Mouse (Mus musculus) midbrain, embryonic 14.5 days (tissue): Measurements from ENCODE around the gene Nudt6. TPM values are rescaled to one million over a fixed set of nuclear protein-coding genes. Genes with fewer than 3 reads are reported as not detected.

ENCODE experiments used
- ATAC-seq: fragments of 200-750 bp; cut with Nextera tagmentation; 2 replicates; pipeline ENCODE4 v1.8.0; 2017; ENCODE audit warnings: moderate number of reproducible peaks, moderate library complexity; ENCODE audit not compliant: low FRiP score, low TSS enrichment
- DNase-seq: peaks from one replicate; pipeline ENCODE4 v3.0.0-alpha.2; 2015
- H3K27ac ChIP-seq: fragments of 300-500 bp; sonication (generic); replicated peaks from 2 replicates; pipeline ENCODE4 v1.5.1; 2014; ENCODE audit warnings: mild to moderate bottlenecking, low read depth, low read length, moderate library complexity
- H3K27me3 ChIP-seq: fragments of 300-500 bp; sonication (generic); 2 replicates; pipeline ENCODE4 v1.6.1; 2014; ENCODE audit warnings: low read length, control low read depth, mixed read lengths; ENCODE audit not compliant: control insufficient read depth, insufficient read depth
- H3K36me3 ChIP-seq: fragments of 300-500 bp; sonication (generic); 2 replicates; pipeline ENCODE4 v1.6.1; 2014; ENCODE audit warnings: low read length, control low read depth; ENCODE audit not compliant: control insufficient read depth, insufficient read depth
- H3K4me1 ChIP-seq: fragments of 300-500 bp; sonication (generic); 2 replicates; pipeline ENCODE4 v1.6.1; 2014; ENCODE audit warnings: mild to moderate bottlenecking, antibody characterized with exemption, low read length, control low read depth; ENCODE audit not compliant: control insufficient read depth, insufficient read depth
- H3K4me2 ChIP-seq: fragments of 300-500 bp; sonication (generic); 2 replicates; pipeline ENCODE4 v1.6.1; 2014; ENCODE audit warnings: mild to moderate bottlenecking, low read length, moderate library complexity
- H3K4me3 ChIP-seq: fragments of 300-500 bp; sonication (generic); replicated peaks from 2 replicates; pipeline ENCODE4 v1.5.1; 2014; ENCODE audit warnings: low read depth, low read length
- H3K9ac ChIP-seq: fragments of 300-500 bp; sonication (generic); replicated peaks from 2 replicates; pipeline ENCODE4 v1.6.1; 2014; ENCODE audit warnings: mild to moderate bottlenecking, low read length, moderate library complexity
- H3K9me3 ChIP-seq: fragments of 300-500 bp; sonication (generic); 2 replicates; pipeline ENCODE4 v1.6.1; 2016; ENCODE audit warnings: low read length, control low read depth, mixed read lengths; ENCODE audit not compliant: control insufficient read depth
- whole genome bisulfite sequencing: fragments of 180-500 bp; shearing (Covaris S2); extraction: QIAGEN DNeasy Blood & Tissue Kit; methylation state at CpG from one replicate; pipeline ENCODE4 v1.1.7; 2014; 5-methylcytosine and 5-hydroxymethylcytosine counted together
- polyA plus RNA-seq: library from polyadenylated mRNA; unstranded; fragments of >200 nt; fragmentation: Nextera tagmentation; extraction: Ambion mirVana; gene quantifications from 2 replicates; pipeline ENCODE4 v1.2.1, GENCODE M21; 2014

The Nudt6 gene
- polyA plus RNA-seq, 1 experiment from 2014 or later: 5.2 TPM

DNA sequence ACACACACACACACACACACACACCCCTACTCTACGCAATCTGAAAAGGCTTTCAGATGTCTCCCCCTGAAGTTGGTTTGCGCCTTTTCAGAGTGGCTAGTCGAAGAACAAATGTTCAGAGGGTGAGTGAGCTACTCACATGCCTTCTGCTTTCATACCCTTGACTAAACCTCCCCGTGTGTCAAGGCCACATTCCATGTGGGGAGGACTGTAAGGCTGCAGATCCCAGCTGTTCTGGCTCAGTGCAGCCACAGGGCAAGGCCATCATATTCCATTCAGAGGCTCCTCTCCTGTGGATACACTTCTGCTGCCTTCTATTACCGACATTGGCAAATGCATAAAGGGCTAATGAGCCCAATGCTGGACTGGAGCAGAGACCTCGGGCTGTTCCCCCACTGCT is 41.6 kb downstream of the Nudt6 start:
- no peak overlapping the region for H3K4me3 ChIP-seq
- WGBS: 80% methylated on average over 6 of the region's 6 CpGs
- H3K9me3 ChIP-seq: no peaks in the 10 kb centered on the region
- no peak for ATAC-seq
- H3K9ac ChIP-seq: no peak overlapping the region
- H3K4me1 ChIP-seq: no peaks in the 10 kb centered on the region
- H3K27ac ChIP-seq: no peak overlapping the region
- H3K27me3 ChIP-seq: no peaks in the 10 kb centered on the region
- no peak overlapping the region for H3K4me2 ChIP-seq
- no peak for DNase-seq
- no peaks in the 10 kb centered on the region for H3K36me3 ChIP-seq

GRCm38 (mm10) chr3:37377926-37378325 is 42.1 kb downstream of the Nudt6 start:
- Histone ChIP-seq H3K4me2 (no peak overlapping the region), H3K27me3 (no peaks in the 10 kb centered on the region), H3K36me3 (no peaks in the 10 kb centered on the region), H3K9ac (no peak overlapping the region), H3K9me3 (no peaks in the 10 kb centered on the region), H3K4me1 (no peaks in the 10 kb centered on the region), H3K27ac (no peak overlapping the region), H3K4me3 (no peak overlapping the region)
- DNase-seq (no peak), ATAC-seq (0 out of 2 replicates have a peak, but pooled peaks have one; percentile 12)
- WGBS: 74% methylated on average over 6 of the region's 6 CpGs

- 91% methylated on average over 11 of the region's 11 CpGs for WGBS
Measured at GRCm38 (mm10) chr3:37373712-37374111, 46.3 kb downstream of the Nudt6 start.

GRCm38 (mm10) chr3:37370407-37370806 is 49.6 kb downstream of the Nudt6 start:
- ATAC-seq (no peak), DNase-seq (no peak)
- Histone ChIP-seq H3K4me1 (no peaks in the 10 kb centered on the region), H3K9ac (no peak overlapping the region), H3K36me3 (no peaks in the 10 kb centered on the region), H3K4me2 (no peak overlapping the region), H3K9me3 (no peaks in the 10 kb centered on the region), H3K27ac (no peak overlapping the region), H3K4me3 (no peak overlapping the region), H3K27me3 (no peaks in the 10 kb centered on the region)
- WGBS: 85% methylated on average over 4 of the region's 4 CpGs

More at GRCm38 (mm10) chr3:37373712-37374111, 46.3 kb downstream of the Nudt6 start:
- H3K4me2 ChIP-seq: no peak overlapping the region
- no peak for ATAC-seq
- no peak for DNase-seq
- no peaks in the 10 kb centered on the region for H3K9me3 ChIP-seq
- no peaks in the 10 kb centered on the region for H3K27me3 ChIP-seq
- H3K36me3 ChIP-seq: no peaks in the 10 kb centered on the region
- no peak overlapping the region for H3K4me3 ChIP-seq
- H3K27ac ChIP-seq: no peak overlapping the region
- H3K4me1 ChIP-seq: no peaks in the 10 kb centered on the region
- no peak overlapping the region for H3K9ac ChIP-seq

- Histone ChIP-seq H3K27me3 (no peaks in the 10 kb centered on the region), H3K36me3 (no peaks in the 10 kb centered on the region), H3K9me3 (no peaks in the 10 kb centered on the region), H3K4me1 (no peaks in the 10 kb centered on the region), H3K9ac (no peak overlapping the region), H3K27ac (no peak overlapping the region), H3K4me2 (no peak overlapping the region), H3K4me3 (no peak overlapping the region)
- no peak for ATAC-seq
- no peak for DNase-seq
- WGBS: 67% methylated on average over 4 of the region's 4 CpGs
Measured at GRCm38 (mm10) chr3:37366381-37367053, 53.5 kb downstream of the Nudt6 start.

DNA sequence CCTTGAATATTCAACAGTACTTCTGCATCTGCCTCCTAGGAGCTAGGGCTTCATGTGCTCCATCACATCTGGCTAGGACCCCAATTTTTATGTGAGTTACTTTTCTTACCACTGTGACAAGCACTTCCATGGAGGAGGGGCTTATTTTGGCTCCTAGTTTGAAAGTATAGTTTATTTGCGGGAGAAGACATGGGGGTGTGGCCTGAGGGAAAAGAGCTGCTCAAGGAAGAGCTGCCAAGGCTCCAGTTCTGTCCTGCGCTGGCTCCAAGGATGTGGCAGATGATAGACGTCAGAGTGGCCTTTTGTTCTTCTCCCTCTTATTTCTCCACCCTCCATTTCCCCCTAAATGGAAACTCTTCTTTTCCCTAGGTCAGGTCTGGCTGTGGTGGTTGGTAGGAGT is 54.0 kb downstream of the Nudt6 start:
- Histone ChIP-seq H3K4me2 (no peak overlapping the region), H3K9ac (no peak overlapping the region), H3K27me3 (no peaks in the 10 kb centered on the region), H3K36me3 (no peaks in the 10 kb centered on the region), H3K4me3 (no peak overlapping the region), H3K4me1 (no peaks in the 10 kb centered on the region), H3K27ac (no peak overlapping the region), H3K9me3 (no peaks in the 10 kb centered on the region)
- WGBS: 64% methylated on average over 3 of the region's 3 CpGs
- no peak for ATAC-seq
- DNase-seq: no peak

DNA sequence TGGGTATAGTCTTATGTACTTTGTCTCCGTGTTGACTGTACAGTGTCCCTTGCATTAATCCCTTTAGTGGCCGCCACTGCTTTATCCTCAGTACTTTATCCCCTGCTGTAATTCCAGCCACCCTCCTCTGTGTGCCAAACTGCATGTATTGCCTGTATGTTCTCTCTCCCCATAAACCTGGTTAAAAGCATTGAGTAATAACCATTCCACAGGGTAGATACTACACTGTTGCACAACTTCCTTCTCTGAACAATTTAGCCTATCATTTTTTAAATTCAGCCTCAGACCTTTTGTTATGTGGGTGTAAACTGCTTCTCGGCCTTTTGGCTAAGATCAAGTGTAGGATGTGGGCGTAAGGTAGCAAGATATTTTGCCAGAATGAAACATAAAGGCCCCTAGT is 54.9 kb downstream of the Nudt6 start:
- Histone ChIP-seq H3K4me3 (no peak overlapping the region), H3K9me3 (no peaks in the 10 kb centered on the region), H3K27me3 (no peaks in the 10 kb centered on the region), H3K4me2 (no peak overlapping the region), H3K36me3 (no peaks in the 10 kb centered on the region), H3K4me1 (no peaks in the 10 kb centered on the region), H3K27ac (no peak overlapping the region), H3K9ac (no peak overlapping the region)
- 76% methylated on average over 4 of the region's 4 CpGs for WGBS
- no peak for ATAC-seq
- DNase-seq: no peak

GRCm38 (mm10) chr3:37360729-37361128 is 59.3 kb downstream of the Nudt6 start:
- ATAC-seq (no peak), DNase-seq (no peak)
- WGBS: 90% methylated on average over 9 of the region's 9 CpGs
- no peak overlapping the region for H3K27ac ChIP-seq
- no peaks in the 10 kb centered on the region for H3K36me3 ChIP-seq
- H3K9me3 ChIP-seq: no peaks in the 10 kb centered on the region
- no peak overlapping the region for H3K4me3 ChIP-seq
- no peaks in the 10 kb centered on the region for H3K4me1 ChIP-seq
- H3K9ac ChIP-seq: no peak overlapping the region
- no peak overlapping the region for H3K4me2 ChIP-seq
- no peaks in the 10 kb centered on the region for H3K27me3 ChIP-seq
